Mouse (Mus musculus) cerebellum, adult 18-20 months (tissue): ENCODE results near the gene Osgin1.

Experiments
- DNase-seq, 2 experiments: peaks; one replicate each; pipeline ENCODE4 v3.0.0; 2021

The Osgin1 gene

DNA sequence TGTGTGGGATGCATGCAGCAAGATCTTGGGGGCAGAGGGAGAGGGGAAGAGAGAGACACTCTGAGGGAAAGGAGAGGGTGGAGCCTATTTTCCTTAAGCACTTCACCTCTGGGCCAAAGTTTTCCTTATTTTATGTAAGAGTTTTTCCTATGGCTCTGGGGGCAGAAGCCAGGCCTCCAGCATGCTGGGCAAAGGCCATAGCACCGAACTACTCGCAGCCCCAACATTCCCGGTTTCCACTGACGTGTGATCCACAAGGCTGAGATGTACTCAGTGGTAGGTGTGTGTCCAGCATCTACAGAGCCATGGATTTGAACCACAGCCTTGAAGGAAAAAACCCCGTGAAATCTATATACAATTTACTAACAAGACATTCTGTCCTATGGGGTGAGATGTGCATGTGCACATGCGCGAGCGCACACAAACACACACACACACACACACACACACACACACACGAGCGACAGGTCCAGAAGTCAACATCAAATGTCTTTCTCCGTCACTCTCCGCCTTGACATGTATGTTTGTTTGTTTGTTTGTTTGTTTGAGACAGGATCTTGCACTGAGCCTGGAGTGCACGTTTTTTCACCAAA lies at the start of gene Osgin1:
TSS of gene Osgin1 (plus strand) at position 543 of the 593 bp plus-strand sequence.
- DNase-seq = no peak

DNA sequence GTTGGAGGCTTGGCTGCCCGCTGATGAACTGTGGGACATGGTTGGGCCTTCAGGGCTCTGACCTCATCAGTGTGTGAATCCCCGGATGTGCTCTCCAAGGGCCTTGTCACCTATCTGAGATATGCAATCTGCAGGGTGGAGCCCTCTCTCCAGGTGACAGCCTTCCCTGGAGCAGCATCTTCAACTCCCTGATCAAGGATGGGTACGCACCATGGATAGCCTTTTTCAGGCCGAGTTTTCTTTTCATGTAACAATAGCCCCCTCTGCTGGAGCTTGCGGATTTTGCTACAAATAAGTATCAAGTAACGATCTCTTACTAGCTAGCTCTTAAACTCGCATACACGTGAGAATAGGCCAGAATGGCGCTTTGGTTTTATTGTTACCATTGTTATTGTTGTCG lies 49.4 kb upstream of the Osgin1 start:
- peak; percentile 59 to 76 for DNase-seq

DNA sequence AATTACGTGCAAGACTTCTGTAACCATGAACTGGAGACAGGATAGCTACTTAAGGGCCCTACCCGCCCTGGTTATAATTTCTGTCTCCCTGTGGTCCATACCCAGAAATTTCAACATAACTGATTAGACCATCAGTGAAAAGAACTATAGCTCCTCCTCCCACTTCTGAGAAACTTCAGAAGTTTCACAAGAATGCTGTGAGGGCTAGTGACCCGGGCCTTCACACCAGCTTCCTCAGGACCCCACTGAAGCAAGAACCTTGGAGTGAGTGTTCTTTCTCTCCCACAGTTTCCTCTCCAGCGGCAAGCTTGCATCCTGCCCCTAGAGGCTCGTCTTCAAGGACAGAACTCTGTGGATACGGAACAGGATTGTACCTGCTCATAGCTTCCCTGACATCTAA lies 48.1 kb upstream of the Osgin1 start:
- DNase-seq = no peak

DNA sequence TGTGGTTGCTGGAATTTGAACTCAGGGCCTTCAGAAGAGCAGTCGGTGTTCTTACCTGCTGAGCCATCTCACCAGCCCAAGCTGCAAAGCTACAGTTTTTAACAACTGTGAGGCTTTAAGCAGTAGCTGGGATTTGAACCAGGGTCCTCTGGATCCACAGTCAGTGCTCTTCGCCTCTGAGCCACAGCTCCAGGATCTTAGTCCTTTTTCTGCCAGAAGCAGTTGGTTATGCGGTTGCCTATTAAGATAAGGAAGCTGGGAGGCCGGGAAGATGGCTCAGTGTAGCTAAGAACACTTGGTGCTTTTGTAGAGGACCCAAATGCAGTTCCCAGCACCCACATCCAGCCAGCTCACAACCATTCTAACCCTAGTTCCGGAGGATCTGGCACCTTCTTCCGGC lies 46.9 kb upstream of the Osgin1 start:
- no peak for DNase-seq

DNA sequence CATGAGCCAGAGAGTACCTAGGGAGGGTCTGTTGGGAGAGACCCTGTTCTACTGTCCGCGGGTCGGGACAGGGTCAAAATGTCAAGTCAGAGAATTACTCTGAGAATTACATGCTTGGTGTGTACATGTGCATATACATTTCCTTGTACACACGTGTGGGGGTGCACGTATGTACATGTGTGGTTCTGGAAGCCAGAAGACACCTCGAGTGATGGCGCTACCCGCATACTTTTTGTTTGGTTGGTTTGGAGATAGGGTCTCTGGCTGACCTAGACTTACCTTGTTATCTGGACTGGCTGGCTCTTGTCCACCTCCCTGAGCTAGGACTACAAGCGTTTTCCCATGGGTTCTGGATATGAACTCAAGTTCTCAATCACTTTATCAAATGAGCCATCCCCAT lies 39.8 kb upstream of the Osgin1 start:
- no peak for DNase-seq

DNA sequence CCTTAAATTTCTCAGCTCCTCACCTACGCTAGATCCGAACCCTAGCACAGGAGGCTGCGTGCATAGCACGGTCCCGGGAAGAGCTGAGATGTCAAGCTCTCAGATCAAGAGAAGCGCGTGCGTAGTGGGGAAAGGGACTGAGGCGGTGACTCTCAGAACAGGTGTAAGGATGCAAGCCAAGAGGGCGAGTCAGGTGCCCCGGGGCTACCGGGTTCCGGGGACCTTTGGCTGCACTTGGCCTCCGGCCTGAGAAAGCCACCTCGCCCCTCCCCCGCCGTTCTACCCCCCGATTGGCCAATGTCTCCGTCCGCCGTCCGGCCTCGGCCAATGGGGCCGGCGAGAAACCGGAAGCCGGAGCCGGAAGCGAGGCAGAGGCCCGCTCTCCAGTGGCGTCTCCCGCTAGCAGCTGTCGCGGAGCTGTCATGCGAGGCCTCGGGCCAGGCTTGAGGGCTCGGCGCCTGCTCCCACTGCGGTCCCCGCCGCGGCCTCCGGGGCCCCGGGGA lies 39.3 kb upstream of the Osgin1 start, which contains the start of gene Mlycd:
TSS of gene Mlycd (plus strand) at position 355 of the 503 bp plus-strand sequence.
- DNase-seq = peak; percentile 94

DNA sequence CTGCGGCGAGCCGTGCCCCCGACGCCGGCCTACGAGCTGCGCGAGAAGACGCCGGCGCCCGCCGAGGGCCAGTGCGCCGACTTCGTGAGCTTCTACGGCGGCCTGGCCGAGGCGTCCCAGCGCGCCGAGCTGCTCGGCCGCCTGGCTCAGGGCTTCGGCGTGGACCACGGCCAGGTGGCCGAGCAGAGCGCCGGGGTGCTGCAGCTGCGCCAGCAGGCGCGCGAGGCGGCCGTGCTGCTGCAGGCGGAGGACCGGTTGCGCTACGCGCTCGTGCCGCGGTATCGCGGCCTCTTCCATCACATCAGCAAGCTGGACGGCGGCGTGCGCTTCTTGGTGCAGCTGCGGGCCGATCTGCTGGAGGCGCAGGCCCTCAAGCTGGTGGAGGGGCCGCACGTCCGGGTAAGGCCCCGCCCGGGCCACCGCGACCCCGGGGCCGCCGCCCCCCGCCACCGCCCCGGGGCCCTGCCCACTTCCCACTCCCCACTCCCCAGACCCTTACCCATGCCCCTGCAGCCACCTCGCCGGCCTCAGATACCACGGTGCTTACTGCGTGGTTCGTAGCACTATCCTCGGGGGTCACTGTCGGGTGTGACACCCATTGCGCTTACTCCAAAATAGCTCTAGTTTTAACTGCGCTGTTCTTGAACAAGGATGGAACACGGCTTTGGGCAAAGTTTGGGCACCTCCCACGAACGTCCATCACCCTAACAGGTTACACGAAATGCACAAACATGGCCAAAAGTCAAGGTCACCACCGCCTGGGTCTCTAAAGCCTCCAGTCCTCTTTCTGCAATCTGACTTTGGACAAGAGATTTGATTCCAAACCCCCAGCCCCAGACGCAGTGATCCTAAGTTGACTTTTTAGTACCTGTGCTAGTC lies 38.6 kb upstream of the Osgin1 start:
- no peak for DNase-seq

DNA sequence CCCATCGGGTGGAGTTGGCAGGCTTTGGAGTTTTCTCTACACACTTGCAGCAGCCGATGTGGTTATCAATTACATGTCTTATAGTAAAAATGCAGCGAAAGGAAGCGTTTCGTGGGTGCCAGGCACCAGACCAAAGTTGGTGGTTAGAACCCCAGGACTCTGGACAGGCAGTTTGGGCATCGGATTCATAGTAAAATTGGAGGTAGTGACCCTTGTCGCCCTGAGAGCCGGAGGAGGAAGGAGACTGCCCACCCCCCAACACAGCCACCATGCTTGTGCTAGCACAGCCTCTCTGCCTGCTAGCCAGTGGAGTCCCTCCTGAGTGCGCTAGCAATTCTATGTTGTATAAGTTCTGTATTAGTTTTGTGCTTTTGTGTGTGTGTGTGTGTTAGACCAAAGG lies 35.4 kb upstream of the Osgin1 start:
- no peak for DNase-seq

DNA sequence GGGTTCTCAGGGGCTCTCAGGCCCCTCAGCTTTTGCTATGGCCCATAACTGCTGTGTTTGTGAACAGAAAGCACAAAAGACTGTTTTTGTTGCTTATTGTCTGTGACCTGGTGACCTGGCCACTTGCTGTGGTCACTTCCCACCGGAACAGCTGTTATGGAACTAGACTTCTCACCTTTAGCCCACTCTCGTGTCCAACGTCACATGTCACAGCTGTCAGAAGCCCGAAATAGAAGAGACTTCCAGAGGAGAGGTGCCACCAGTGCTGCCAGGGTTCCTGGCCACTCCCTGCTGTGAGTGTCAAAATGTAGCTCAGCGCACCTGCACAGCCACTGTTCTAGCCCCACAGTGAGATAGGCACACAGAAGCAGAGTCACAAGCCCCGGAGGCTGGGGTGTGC lies 34.7 kb upstream of the Osgin1 start:
- no peak for DNase-seq

DNA sequence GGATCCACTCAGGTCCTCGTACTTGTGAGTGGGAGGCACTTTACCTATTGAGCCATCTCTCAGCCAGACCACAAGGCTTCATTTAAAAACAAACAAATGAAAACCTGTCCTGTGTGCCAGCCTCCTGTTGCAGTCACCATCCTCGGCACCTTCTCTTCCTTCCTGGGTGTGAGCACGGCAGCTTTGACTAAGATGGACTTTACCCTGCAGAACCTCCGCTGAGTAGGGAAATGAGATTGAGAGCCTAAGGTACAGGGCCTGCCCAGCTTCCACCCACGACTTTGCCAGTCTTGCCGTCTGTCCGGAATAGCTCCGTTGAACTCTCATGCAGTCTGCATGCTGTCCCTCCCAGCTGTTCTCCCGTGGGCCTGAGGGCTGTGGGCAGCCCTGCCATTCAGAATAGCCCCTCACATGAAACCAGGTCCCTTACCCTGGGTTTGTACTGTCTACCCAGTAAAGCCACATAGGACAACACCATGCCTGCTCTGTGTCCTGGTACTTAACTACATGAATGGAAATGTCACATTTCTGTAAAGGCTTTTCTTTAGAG lies 33.7 kb upstream of the Osgin1 start:
- no peak for DNase-seq

DNA sequence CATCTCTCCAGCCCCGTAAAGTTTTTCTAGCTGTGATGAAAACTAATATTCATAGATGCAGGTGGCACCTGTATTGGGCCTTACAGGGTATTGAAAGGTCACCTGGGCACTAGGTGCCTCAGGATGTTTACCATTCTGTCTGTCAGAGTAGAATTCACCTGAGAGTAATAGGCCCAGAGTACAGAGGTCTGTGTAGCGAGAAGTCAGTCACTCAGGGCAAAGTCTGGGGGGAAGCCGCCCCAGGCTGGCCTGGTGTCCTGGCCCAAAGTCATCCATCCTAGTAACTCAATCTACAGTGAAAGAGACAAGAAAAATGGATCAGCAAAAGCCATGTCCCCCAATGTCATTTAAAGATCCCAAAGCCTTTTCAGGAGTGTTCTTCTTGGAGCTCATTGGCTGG lies 33.0 kb upstream of the Osgin1 start:
- no peak for DNase-seq

DNA sequence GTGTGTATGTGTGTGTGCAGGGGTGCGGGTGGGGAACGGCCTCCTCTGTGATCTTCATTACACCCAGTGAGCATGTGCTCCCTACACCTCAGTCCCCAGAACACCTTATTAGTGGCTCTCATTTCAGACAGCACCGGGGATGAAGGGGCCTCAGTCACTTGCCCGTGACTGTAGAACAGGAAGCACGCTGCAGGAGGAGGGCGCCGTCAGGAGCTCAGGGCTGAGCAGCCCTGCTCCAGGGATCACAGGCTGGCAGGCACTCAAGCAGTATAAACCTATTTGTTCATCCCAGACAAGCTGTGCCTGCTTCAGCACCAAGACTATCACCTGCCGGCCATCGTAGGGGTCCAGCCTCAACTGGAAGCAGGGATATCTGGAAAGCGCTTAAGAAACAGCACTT lies 30.0 kb upstream of the Osgin1 start:
- no peak for DNase-seq

DNA sequence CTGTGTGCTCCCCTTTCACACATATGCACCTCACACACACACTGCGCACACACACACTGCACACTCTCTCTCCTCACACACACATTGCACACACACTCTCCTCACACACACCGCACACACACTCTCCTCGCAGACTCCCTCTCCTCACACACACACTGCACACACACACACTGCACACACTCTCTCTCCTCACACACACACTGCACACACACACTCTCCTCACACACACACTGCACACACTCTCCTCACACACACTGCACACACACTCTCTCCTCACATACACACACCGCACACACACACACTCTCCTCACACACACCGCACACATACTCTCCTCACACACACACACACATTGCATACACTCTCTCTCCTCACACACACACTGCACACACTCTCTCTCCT lies 29.3 kb upstream of the Osgin1 start:
- DNase-seq = no peak

DNA sequence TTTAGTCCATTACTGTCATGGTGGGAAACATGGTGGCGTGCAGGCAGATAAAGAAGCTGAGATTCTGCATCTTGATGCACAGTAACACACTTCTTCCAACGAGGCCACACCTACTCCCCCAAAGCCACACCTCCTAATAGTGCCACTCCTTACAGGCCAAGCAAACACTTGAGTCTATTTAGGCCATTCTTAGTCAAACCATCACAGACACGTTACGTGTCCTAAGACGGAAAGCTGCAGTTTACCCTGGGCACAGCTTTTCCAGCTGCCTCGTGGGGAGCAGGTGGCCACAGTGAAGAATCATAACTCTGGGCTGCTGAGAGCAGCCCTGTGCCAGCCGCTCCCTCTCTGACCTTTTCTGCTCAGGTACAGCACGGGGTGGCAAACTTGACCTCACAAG lies 25.6 kb upstream of the Osgin1 start:
- DNase-seq = no peak

DNA sequence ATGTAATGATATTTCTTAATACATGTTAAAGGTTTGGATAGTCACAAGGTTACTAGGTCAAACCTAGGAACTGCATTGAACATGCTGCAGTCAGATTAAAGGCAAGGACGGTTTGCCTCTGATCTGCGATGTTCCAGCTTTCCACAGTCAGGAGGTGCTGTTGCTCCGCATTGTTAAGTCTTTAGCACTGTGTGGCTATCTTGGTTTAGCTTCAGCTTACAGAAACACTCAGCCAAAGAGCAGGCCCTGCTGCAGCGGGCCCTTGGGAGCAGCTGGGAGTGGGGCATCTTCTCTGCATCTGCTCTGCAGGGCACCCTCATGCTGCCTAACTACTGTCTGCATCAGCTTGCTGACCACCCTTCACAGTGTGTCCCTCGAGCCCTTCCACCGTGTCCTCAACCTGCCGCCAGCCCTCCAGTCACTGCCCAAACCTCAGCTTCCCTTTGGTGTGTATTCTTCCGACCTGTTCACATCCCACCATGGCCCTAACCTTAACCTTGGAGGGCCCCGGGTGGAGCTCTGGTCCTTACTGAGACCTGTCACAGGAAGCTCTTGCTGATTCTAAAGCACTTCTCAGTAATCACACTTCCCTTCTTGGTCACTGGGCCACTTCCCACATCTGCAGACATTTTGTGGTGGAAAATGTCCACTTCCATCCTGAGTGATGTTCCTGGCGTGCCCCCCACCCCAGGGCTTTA lies 21.7 kb upstream of the Osgin1 start:
- no peak for DNase-seq

DNA sequence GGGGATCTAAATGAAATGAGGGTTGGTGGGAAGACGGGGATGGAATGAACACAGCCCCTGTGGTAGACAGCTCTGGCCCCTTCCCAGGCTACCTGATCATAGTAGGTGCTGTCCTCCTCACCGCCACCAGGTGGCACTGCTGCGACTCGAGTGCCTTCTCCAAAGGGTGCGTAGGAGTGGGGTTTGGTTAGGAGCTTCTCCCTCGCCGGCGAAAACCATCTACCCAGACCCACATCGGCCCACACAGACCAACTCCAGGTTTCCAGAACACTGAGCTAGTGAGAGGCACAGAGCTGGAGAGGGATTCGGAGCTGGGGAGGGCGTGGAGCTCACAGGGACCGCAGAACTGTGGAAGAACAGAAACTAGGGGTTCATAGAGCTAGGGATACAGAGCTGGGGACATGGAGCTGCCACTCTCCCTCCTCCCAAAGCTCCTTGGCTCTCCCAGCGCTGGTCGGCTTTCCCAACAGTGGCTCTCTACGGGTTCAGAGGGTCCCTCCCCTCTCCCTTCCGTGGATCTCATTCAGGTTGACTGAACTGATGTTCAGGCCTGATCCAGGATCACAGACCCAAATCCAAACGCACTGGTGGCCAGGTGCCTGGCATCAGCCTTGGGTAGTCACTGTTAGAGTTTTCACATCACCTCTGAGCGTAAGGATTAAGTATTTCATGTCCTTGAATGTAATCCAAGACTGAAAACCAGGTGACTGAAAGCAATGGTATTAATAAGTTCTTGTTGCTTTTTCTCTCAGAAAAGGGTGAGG lies 21.0 kb upstream of the Osgin1 start:
- DNase-seq = peak; percentile 78 to 84

DNA sequence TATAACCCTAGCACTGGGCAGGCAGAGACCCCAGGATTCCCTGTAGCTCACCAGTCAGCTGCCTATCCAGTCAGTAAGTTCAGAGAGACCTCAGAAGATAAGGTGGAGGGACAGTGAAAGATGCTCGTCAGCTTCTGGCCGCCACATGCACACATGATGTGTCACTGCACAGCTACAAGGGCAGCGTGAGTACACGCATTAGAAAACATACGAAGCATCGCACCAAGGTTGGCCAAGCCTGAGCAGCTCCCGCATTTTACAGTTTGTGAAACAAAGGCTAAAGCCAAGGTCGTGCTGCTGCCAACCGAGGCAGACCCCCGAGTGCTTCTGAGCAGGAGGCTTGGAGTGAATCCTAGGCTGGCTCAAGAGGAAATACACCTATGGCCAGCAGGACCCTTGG lies 20.3 kb upstream of the Osgin1 start:
- DNase-seq = no peak

DNA sequence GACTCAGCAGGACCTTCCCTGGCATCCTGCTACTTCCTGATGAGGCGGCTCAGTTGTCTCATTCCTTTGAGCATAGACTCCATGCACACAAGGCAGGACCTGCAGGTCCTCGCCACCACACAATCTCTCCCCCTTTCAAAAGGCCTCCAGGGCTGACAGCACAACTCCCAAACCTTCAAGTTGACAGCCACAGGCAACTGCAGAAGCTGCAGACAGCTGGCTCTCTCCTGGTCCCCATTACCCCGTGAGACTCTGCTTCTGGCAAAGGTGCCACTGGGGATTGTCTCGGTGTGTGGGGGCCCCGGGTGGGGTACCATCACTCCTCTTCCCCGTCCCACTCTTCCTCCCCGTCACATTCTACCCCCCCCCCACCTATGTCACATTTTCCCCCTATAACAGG lies 13.6 kb upstream of the Osgin1 start:
- DNase-seq = no peak

DNA sequence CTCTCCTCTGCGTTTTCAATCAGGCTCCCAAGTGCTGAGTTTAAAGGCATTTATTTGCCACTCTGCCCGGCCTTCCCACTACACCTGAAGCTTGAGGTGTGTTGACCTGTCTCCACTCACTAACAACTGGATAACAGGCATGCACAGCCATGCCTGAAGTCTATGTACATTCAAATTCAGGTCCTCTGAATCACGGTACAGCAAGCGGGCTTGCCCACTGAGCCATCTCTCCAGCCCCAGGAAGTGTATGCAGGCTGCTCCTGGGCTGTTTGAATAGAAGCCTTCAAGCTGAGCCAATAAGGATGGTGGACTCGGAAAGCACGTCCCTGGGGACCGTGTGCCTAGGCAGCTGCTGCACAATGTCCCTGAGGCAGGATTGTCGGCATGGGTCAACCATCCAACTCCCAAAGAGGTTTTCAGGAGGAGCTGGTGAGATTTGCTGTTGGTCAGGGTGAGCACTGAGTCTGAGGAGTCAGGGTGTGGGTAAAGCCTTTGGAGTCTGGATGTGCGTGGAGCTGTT lies 12.3 kb upstream of the Osgin1 start:
- DNase-seq = no peak

DNA sequence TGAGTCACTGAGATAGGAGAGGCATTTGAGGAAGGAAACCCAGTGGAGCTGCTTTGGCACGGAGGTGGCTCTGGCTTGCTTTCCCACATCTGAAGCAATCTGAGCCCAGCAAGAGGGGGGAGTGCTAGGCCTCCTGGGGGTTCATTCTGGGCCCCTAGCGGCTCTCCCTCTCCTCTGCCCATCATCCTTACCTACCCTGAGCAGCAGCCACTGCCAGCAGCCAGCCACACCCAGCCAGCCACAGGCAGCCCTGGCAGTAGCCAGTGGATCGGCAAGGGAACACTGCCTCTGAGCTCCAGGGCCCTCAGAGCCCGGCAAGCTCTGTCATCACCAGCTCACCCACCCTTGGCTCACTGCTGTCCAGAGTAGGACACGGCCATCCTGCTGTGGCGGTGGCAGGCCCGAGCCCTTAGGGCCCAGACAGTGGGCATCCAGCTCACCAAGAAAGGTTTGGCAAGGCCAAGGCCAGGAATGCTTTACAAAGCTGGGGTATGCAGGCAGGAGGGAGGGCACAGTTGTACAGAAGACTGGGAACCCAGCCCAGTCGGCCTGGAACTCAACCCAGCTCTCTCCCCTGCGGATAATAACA lies 11.7 kb upstream of the Osgin1 start:
- no peak for DNase-seq

DNA sequence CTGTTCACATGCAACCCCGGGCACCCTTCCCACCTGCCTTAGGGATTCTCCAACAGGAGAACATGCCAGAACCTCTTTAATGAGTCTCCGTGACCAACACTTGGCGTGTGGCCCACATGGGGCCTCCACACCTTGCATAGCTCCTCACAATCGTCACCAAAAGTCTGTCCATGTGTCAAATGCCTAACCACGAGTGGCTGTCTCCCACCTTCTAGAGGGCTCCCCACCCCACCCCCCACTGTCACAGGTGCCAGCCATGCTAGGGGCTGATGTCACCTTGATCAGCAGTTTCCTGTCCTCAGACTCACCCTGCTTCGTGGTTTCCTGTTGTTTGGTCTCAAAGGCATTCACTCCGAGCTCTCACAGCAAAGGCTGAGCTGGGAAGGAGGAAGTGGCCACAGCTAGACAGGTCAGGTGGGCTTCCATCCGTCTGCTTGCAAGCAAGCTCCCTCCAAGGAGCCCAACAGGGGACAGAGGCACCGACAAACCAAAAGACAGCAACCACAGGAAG lies 10.2 kb upstream of the Osgin1 start:
- DNase-seq = no peak
